In genomic region chr19:24030511-24030870, GRCm38 (mm10) we compare ENCODE assay signal across 8 mouse cellular contexts. TPM values are rescaled to one million over a fixed set of nuclear protein-coding genes. Genes with fewer than 3 reads are reported as not detected.
A peak's percentile ranks its signal among the peaks of the same experiment; 100 is the strongest.
DNase-seq lines count a peak whose midpoint lies in the region; ATAC-seq and TF ChIP-seq lines count a peak whose summit lies in the region.

No protein-coding gene starts in this region.

- H3K27ac ChIP-seq in left cerebral cortex, adult 2 months, result 0 out of 2 replicates have a peak overlapping the region, but pooled peaks have one; percentile 32
- H3K27ac ChIP-seq in heart, embryonic 10.5 days, result peak overlapping the region; percentile 90
- no peak overlapping the region for H3K27ac ChIP-seq in stomach, embryonic 14.5 days (ENCODE audit: low read length)

- H3K4me1 ChIP-seq in heart, embryonic 10.5 days, result peaks cover 23% of the 10 kb centered on the region
- no peaks in the 10 kb centered on the region; the same call in 1 of the 2 replicates for H3K4me1 ChIP-seq in stomach, embryonic 14.5 days (ENCODE audit: control insufficient read depth, insufficient read depth, low read length)

- peak in 1 of 2 experiments; percentile 41 for DNase-seq in left cerebral cortex, adult 2 months (ENCODE audit: extremely low spot score in 1 of 2, low spot score in 2 of 2)
- DNase-seq in left cerebral cortex, adult 11 months (ENCODE audit: low spot score), result no peak
- DNase-seq in cerebellum, postnatal 36 days, result peak; percentile 33 to 34
- DNase-seq in heart, embryonic 10.5 days (ENCODE audit: low spot score), result no peak
- peak; percentile 42 for DNase-seq in kidney, postnatal 14 days
- DNase-seq in lung, postnatal 14 days, result peak; percentile 45
- DNase-seq in B cell, adult 2 months, result no peak

- WGBS in heart, embryonic 10.5 days, result 16% methylated on average over 49 of the region's 49 CpGs
- under 1% methylated on average over 30 of the region's 49 CpGs for WGBS in stomach, embryonic 14.5 days

- H3K27me3 ChIP-seq in heart, embryonic 10.5 days (ENCODE audit: insufficient read depth, poor library complexity, severe bottlenecking), result peaks cover 13% of the 10 kb centered on the region; the same call in 1 of the 2 replicates
- H3K27me3 ChIP-seq in stomach, embryonic 14.5 days (ENCODE audit: control insufficient read depth, insufficient read depth, low read length), result peaks cover 16% of the 10 kb centered on the region

- H3K36me3 ChIP-seq in heart, embryonic 10.5 days, result no peaks in the 10 kb centered on the region
- no peaks in the 10 kb centered on the region for H3K36me3 ChIP-seq in stomach, embryonic 14.5 days (ENCODE audit: control insufficient read depth, insufficient read depth, low read length)

- H3K9ac ChIP-seq in stomach, embryonic 14.5 days (replicated peaks; ENCODE audit: low read depth, low read length), result peak overlapping the region; percentile 57; the same call in 1 of the 2 replicates

- no peak; the same call in 1 of the 2 replicates for TF ChIP-seq CTCF in left cerebral cortex, adult 2 months (IDR thresholded peaks at IDR 0.05)

- intact Hi-C loops in left cerebral cortex, adult 2 months (cut with DNase I), result no loop called here

- H3K4me2 ChIP-seq in stomach, embryonic 14.5 days (replicated peaks; ENCODE audit: low read depth, low read length), result peak overlapping the region; percentile 83

- ATAC-seq in stomach, embryonic 14.5 days (ENCODE audit: insufficient number of reproducible peaks, insufficient read depth, low FRiP score, low read depth), result peak; percentile 19; the same call in 1 of the 2 replicates

- H3K4me3 ChIP-seq in left cerebral cortex, adult 2 months, result peak overlapping the region; percentile 66
- peak overlapping the region; percentile 83 for H3K4me3 ChIP-seq in heart, embryonic 10.5 days
- H3K4me3 ChIP-seq in stomach, embryonic 14.5 days (ENCODE audit: low read depth, low read length), result peak overlapping the region; percentile 59

- H3K9me3 ChIP-seq in heart, embryonic 10.5 days, result no peaks in the 10 kb centered on the region
- no peaks in the 10 kb centered on the region for H3K9me3 ChIP-seq in stomach, embryonic 14.5 days (ENCODE audit: control insufficient read depth, low read depth, low read length)

RNA-seq across cellular contexts. Expression of gene Fam189a2, which starts 0.3 kb away (rescaled TPM):
- 10 to 100 TPM in 1 of 2 experiments, 1 to 10 TPM in 1; 9.7 to 10.4 TPM for total RNA-seq in left cerebral cortex, adult 2 months (2021)
- 3.3 and 5.3 TPM in 2 replicates for polyA plus RNA-seq in heart, embryonic 10.5 days (2016; fragmentation: Nextera tagmentation; extraction: Ambion mirVana)
- polyA plus RNA-seq in stomach, embryonic 14.5 days (2014; fragmentation: Nextera tagmentation; extraction: Ambion mirVana), result 0.62 and 0.73 TPM in 2 replicates

Comparison
In these comparisons a context has a peak if more than half of its experiments do, and no peak if none do; other contexts are left out.
1. DNase-seq: peak in cerebellum, postnatal 36 days (2 of 2), kidney, postnatal 14 days (single experiment) and lung, postnatal 14 days (single experiment); none in left cerebral cortex, adult 11 months (single experiment), heart, embryonic 10.5 days (single experiment) and B cell, adult 2 months (0 of 2).
2. Peak in every context shown above with its lines, with median percentiles within 50 percentile points of each other: H3K4me3 ChIP-seq.